Mouse (Mus musculus) ES-E14 (cell line): ENCODE measurements around the gene Mettl18. TPM values are rescaled to one million over a fixed set of nuclear protein-coding genes. Genes with fewer than 3 reads are reported as not detected.

Source experiments
- DNase-seq: peaks from one replicate; pipeline ENCODE4 v3.0.0-alpha.2; 2013; ENCODE audit warnings: low read depth, low spot score
- H3K27ac ChIP-seq: 2 replicates; pipeline ENCODE4 v1.5.1; 2012; ENCODE audit warnings: low read depth, mild to moderate bottlenecking, low read length, moderate library complexity, mixed read lengths; ENCODE audit not compliant: poor library complexity, insufficient read depth, severe bottlenecking
- H3K36me3 ChIP-seq: 2 replicates; pipeline ENCODE4 v1.6.1; 2012; ENCODE audit warnings: mild to moderate bottlenecking, low read length, moderate library complexity, mixed read lengths; ENCODE audit not compliant: control insufficient read depth, poor library complexity, insufficient read depth, severe bottlenecking
- H3K4me1 ChIP-seq, 2 experiments: fragments of 150-350 bp in 1 of 2; sonication (generic) in 1 of 2; 2 replicates each; pipeline ENCODE4 v1.6.1; 2012; ENCODE audit warnings: low read length in 2 of 2, mild to moderate bottlenecking in 1 of 2, mixed read lengths in 1 of 2; ENCODE audit not compliant: control insufficient read depth in 2 of 2, insufficient read depth in 2 of 2, poor library complexity in 1 of 2
- H3K4me3 ChIP-seq, 2 experiments: fragments of 150-350 bp in 1 of 2; sonication (generic) in 1 of 2; 2 replicates each; pipeline ENCODE4 v1.5.1; 2012; ENCODE audit warnings: low read length in 2 of 2, low read depth in 1 of 2, mild to moderate bottlenecking in 1 of 2, mixed read lengths in 1 of 2; ENCODE audit not compliant: insufficient read depth in 1 of 2, poor library complexity in 1 of 2, severe bottlenecking in 1 of 2
- H3K9ac ChIP-seq: 2 replicates; pipeline ENCODE4 v1.6.1; 2012; ENCODE audit warnings: low read depth, mild to moderate bottlenecking, low read length, mixed read lengths; ENCODE audit not compliant: poor library complexity, insufficient read depth, severe bottlenecking
- H3K9me3 ChIP-seq: fragments of 150-350 bp; sonication (generic); 2 replicates; pipeline ENCODE4 v1.6.1; 2012; ENCODE audit warnings: low read depth, mild to moderate bottlenecking, low read length; ENCODE audit not compliant: control insufficient read depth, insufficient read depth
- CHD2 ChIP-seq: IDR thresholded peaks from 2 replicates; pipeline ENCODE4 v1.6.1; 2014; ENCODE audit warnings: mild to moderate bottlenecking, low read depth, low read length, inconsistent platforms
- HCFC1 ChIP-seq: IDR thresholded peaks from 2 replicates; pipeline ENCODE4 v1.6.1; 2012; ENCODE audit warnings: low read length, inconsistent platforms, borderline replicate concordance; ENCODE audit not compliant: insufficient read depth
- MAFK ChIP-seq: IDR thresholded peaks from 2 replicates; pipeline ENCODE4 v1.6.1; 2014; ENCODE audit warnings: mild to moderate bottlenecking, low read depth, low read length, inconsistent platforms; ENCODE audit not compliant: insufficient read depth
- ZC3H11A ChIP-seq: IDR thresholded peaks from 2 replicates; pipeline ENCODE4 v1.6.1; 2012; ENCODE audit warnings: low read depth, mild to moderate bottlenecking, inconsistent platforms, low read length, borderline replicate concordance
- ZNF384 ChIP-seq: IDR thresholded peaks from 2 replicates; pipeline ENCODE4 v1.6.1; 2012; ENCODE audit warnings: low read depth, low read length, inconsistent platforms
- in situ Hi-C, 2 experiments: fragments of 600-800 bp; cut with MboI; formaldehyde crosslinking; loops; one replicate each; pipeline ENCODE4 v1.15.1; 2025; ENCODE audit warnings: low sequenced_read_pairs in 2 of 2, inconsistent platforms in 1 of 2; ENCODE audit not compliant: unreplicated experiment in 2 of 2
- total RNA-seq: library from RNA; depleted of rRNA; stranded (reverse); fragments of 300-350 nt; gene quantifications from 2 replicates; pipeline ENCODE4 v1.2.3, GENCODE M21; 2012; rRNA removed

The Mettl18 gene
- total RNA-seq, result 4.8 and 9.1 TPM in 2 replicates

DNA sequence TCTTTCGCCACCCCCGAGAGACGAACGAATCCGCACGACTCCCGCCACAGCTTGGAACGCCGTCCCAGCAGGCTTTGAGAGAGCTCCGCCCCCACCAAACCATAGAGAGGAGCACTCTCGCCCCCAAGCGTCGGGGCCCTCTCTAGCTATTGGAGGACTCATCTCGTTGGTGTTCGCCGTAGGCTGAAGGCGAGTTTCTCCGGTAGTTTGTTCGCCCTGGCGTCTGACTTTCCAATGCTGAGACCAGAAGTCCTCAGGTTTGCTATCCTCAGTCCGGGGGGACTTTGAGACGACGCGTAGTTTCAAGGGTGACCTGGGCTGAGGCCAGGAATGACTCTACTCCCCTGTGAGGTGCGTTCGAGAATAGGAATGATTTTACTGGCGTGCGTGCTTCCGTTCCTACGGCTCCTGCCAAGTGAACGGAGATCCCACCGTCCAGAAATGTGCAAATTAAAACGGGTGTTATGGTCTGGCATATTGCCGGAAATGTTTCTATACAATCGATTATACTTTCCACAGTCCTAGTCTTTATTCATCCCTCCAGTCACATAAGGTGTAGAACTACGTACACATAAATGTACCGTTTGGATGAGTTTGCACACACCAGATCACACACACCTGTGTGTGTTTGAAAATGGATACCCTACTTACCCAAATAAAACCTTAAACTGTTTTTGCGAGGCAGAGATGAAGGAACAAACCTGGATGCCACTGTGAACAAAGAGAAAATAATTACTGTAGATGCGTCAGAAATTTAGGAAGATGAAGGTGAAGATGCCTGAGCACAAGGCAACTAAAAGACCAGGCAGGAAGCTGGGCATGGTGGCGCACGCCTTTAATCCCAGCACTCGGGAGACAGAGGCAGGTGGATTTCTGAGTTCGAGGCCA is at the start of gene Mettl18, which contains the start of gene BC055324:
Gene Mettl18, plus strand, starts transcription at position 169 of the 888 bp plus-strand sequence.
Gene BC055324, minus strand, starts transcription at position 76 of the 888 bp plus-strand sequence.
- in situ Hi-C loops, result loop anchor here (25.0 kb wide), 1 partner anchor 1283 kb away; no protein-coding TSS in a partner anchor
- Histone ChIP-seq H3K27ac (peak within 1 kb of the TSS; percentile 67), H3K9ac (peak within 1 kb of the TSS; percentile 96), H3K4me3 (peak within 1 kb of the TSS; percentile 79 to 99), H3K4me1 (peaks cover 1 to 3% of the 10 kb centered on the region in 2 experiments; a peak in 1 of 4 replicates), H3K36me3 (peaks cover 9% of the 10 kb centered on the region), H3K9me3 (no peaks in the 10 kb centered on the region)
- DNase-seq, result peak; percentile 94
- TF ChIP-seq HCFC1 (peak; percentile 63; the same call in 1 of the 2 replicates), MAFK (no peak)

- no peak overlapping the region for H3K9ac ChIP-seq
- no peaks in the 10 kb centered on the region for H3K9me3 ChIP-seq
- TF ChIP-seq HCFC1, result no peak
- TF ChIP-seq ZC3H11A, result no peak
- no peak for TF ChIP-seq ZNF384
- TF ChIP-seq MAFK, result no peak
- no peak for TF ChIP-seq CHD2
- no peak overlapping the region for H3K27ac ChIP-seq
- no peak for DNase-seq
- no peak overlapping the region for H3K4me3 ChIP-seq
- in situ Hi-C loops, result no loop called here
- peaks cover 27% of the 10 kb centered on the region for H3K36me3 ChIP-seq
- H3K4me1 ChIP-seq, result no peaks in the 10 kb centered on the region
These were observed 41.3 kb upstream of the Mettl18 start for GRCm38 (mm10) chr1:163953396-163953795.

GRCm38 (mm10) chr1:163958036-163958435 is 36.7 kb upstream of the Mettl18 start:
- Histone ChIP-seq H3K9me3 (no peaks in the 10 kb centered on the region), H3K27ac (no peak overlapping the region), H3K9ac (no peak overlapping the region), H3K4me3 (no peak overlapping the region), H3K36me3 (peaks cover 17% of the 10 kb centered on the region), H3K4me1 (no peaks in the 10 kb centered on the region)
- TF ChIP-seq ZC3H11A (no peak), ZNF384 (no peak), HCFC1 (no peak), MAFK (no peak), CHD2 (no peak)
- no peak for DNase-seq
- in situ Hi-C loops, result no loop called here

DNA sequence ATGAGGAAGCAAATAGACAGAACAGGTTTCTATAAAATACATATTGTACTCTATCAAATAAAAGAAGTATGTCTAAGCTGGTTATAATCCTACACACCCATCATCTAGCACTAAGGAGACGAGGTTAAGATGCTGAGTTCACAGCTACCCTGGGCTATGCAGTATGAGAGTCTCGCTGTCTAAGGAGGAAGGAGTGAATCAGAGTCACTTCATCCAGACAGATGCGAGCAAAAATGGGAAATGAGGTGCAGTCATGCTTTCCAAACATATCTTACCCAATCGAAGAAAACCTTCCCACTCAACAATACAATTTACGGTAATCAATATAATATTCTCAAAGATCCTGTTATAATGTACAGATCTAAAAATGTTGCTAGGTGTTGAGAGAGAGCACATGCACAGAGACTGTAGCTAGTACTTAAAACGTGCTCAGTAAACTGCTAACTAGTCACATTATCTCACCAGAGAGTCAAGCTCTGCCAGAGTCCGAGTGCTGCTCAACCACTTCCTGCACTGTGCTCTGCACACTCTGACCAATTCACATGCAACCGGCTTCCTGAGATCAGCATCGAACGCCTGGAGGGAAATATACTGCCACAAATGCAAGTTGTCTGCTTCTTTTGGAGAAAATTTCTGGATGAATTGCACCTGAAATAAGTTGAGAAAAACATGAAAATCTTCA is 30.5 kb upstream of the Mettl18 start:
- no peaks in the 10 kb centered on the region for H3K4me1 ChIP-seq
- no peak overlapping the region for H3K4me3 ChIP-seq
- no peak for TF ChIP-seq CHD2
- no peak for TF ChIP-seq ZNF384
- TF ChIP-seq HCFC1, result no peak
- no peak for TF ChIP-seq ZC3H11A
- no peak overlapping the region for H3K9ac ChIP-seq
- H3K9me3 ChIP-seq, result no peaks in the 10 kb centered on the region
- in situ Hi-C loops, result no loop called here
- peaks cover 11% of the 10 kb centered on the region; the same call in 1 of the 2 replicates for H3K36me3 ChIP-seq
- no peak overlapping the region for H3K27ac ChIP-seq
- DNase-seq, result no peak
